Mouse (Mus musculus) heart, adult 2 months (tissue): ENCODE data around the gene Gucy2g. TPM values are rescaled to one million over a fixed set of nuclear protein-coding genes. Genes with fewer than 3 reads are reported as not detected.

ENCODE experiments used
- DNase-seq, 2 experiments: peaks; one replicate each; pipeline ENCODE4 v3.0.0; 2021
- H3K27ac ChIP-seq: fragments of 200-600 bp; 2 replicates; pipeline ENCODE4 v1.8.1; 2022
- H3K27me3 ChIP-seq: fragments of 200-500 bp; 2 replicates; pipeline ENCODE4 v1.6.1; 2012; ENCODE audit warnings: mild to moderate bottlenecking, low read length, inconsistent platforms, mixed read lengths; ENCODE audit not compliant: control insufficient read depth, insufficient read depth
- H3K36me3 ChIP-seq: fragments of 200-500 bp; 2 replicates; pipeline ENCODE4 v1.6.1; 2012; ENCODE audit warnings: low read length, inconsistent platforms; ENCODE audit not compliant: control insufficient read depth, insufficient read depth
- H3K4me1 ChIP-seq: fragments of 200-500 bp; 2 replicates; pipeline ENCODE4 v1.6.1; 2011; ENCODE audit warnings: low read length; ENCODE audit not compliant: control insufficient read depth, insufficient read depth
- H3K4me3 ChIP-seq: fragments of 200-600 bp; 2 replicates; pipeline ENCODE4 v1.8.1; 2022
- H3K79me2 ChIP-seq: fragments of 200-500 bp; replicated peaks from 2 replicates; pipeline ENCODE4 v1.6.1; 2012; ENCODE audit warnings: mild to moderate bottlenecking, inconsistent platforms, low read length, moderate library complexity, mixed read lengths; ENCODE audit not compliant: control insufficient read depth, insufficient read depth
- H3K9ac ChIP-seq: fragments of 200-500 bp; 2 replicates; pipeline ENCODE4 v1.6.1; 2012; ENCODE audit warnings: low read depth, mild to moderate bottlenecking, control low read depth, inconsistent platforms, low read length, mixed read lengths
- CTCF ChIP-seq: fragments of 200-600 bp; IDR thresholded peaks from 2 replicates; pipeline ENCODE4 v1.8.1; 2022; ENCODE audit warnings: antibody characterized with exemption, mild to moderate bottlenecking, moderate library complexity
- EP300 ChIP-seq: fragments of 200-500 bp; IDR thresholded peaks from 2 replicates; pipeline ENCODE4 v1.6.1; 2011; ENCODE audit warnings: low read depth, low read length, control low read depth; ENCODE audit not compliant: insufficient read depth
- POLR2A ChIP-seq: fragments of 200-500 bp; IDR thresholded peaks from 2 replicates; pipeline ENCODE4 v1.6.1; 2011; ENCODE audit warnings: mild to moderate bottlenecking, low read depth, low read length, control low read depth; ENCODE audit not compliant: insufficient read depth
- WGBS: fragments of 180-500 bp; shearing (Covaris S2); methylation state at CpG from one replicate; pipeline ENCODE4 v1.1.7; 2018; 5-methylcytosine and 5-hydroxymethylcytosine counted together
- intact Hi-C: fragments of 180-260 bp; cut with DNase I; formaldehyde crosslinking; loops from one replicate; pipeline ENCODE4 v1.15.1; 2025
- long read RNA-seq: library from polyadenylated mRNA; stranded (forward); transcript quantifications from one replicate; pipeline ENCODE4 v2.0.0, GENCODE M21; 2021
- polyA plus RNA-seq: library from polyadenylated mRNA; depleted of rRNA; stranded (reverse); fragments of >200 nt; gene quantifications from 2 replicates; pipeline ENCODE4 v1.2.3, GENCODE M21; 2012; rRNA removed
- total RNA-seq, 2 experiments: library from RNA; stranded (reverse); gene quantifications; 2 replicates each; pipeline ENCODE4 v1.2.3; 2021

The Gucy2g gene
- under 1 TPM in 1 of 2 experiments, not detected in 1; 0.07 TPM for total RNA-seq
- 0.12 TPM in 2 replicates for polyA plus RNA-seq
- long read RNA-seq: 0 reads

GRCm38 (mm10) chr19:55241186-55241645 lies at the start of gene Gucy2g:
Gene Gucy2g (minus strand): TSS chr19:55241236.
- Histone ChIP-seq H3K9ac (no peak within 1 kb of the TSS), H3K36me3 (no peaks in the 10 kb centered on the region), H3K27ac (no peak within 1 kb of the TSS), H3K4me1 (0 out of 2 replicates have a peak, but pooled peaks cover 1% of the 10 kb centered on the region), H3K79me2 (no peaks in the 10 kb centered on the region), H3K27me3 (no peaks in the 10 kb centered on the region; the same call in 1 of the 2 replicates), H3K4me3 (no peak within 1 kb of the TSS)
- WGBS: 72% methylated on average over 6 of the region's 6 CpGs
- intact Hi-C loops: no loop called here
- no peak for DNase-seq
- no peak for TF ChIP-seq CTCF
- TF ChIP-seq EP300: no peak
- TF ChIP-seq POLR2A: no peak

- no peaks in the 10 kb centered on the region for H3K27me3 ChIP-seq
- DNase-seq: no peak
- TF ChIP-seq POLR2A (no peak), EP300 (no peak), CTCF (no peak)
- H3K79me2 ChIP-seq: no peaks in the 10 kb centered on the region
- H3K4me3 ChIP-seq: no peak overlapping the region
- no peaks in the 10 kb centered on the region for H3K4me1 ChIP-seq
- H3K27ac ChIP-seq: no peak overlapping the region
- intact Hi-C loops: no loop called here
- H3K36me3 ChIP-seq: no peaks in the 10 kb centered on the region
- H3K9ac ChIP-seq: no peak overlapping the region
Measured at GRCm38 (mm10) chr19:55288974-55289373, 47.9 kb upstream of the Gucy2g start.

- TF ChIP-seq CTCF: no peak
- no peak for TF ChIP-seq POLR2A
- TF ChIP-seq EP300: no peak
- Histone ChIP-seq H3K4me3 (no peak overlapping the region), H3K4me1 (no peaks in the 10 kb centered on the region), H3K27me3 (no peaks in the 10 kb centered on the region), H3K27ac (no peak overlapping the region), H3K79me2 (no peaks in the 10 kb centered on the region), H3K9ac (no peak overlapping the region), H3K36me3 (no peaks in the 10 kb centered on the region)
- no peak for DNase-seq
- intact Hi-C loops: no loop called here
- WGBS: 83% methylated on average over 4 of the region's 4 CpGs
Measured at GRCm38 (mm10) chr19:55286034-55286433, 45.0 kb upstream of the Gucy2g start.

GRCm38 (mm10) chr19:55284093-55284492 lies 43.1 kb upstream of the Gucy2g start:
- no peaks in the 10 kb centered on the region for H3K4me1 ChIP-seq
- no peak for TF ChIP-seq CTCF
- TF ChIP-seq EP300: no peak
- no peak for TF ChIP-seq POLR2A

GRCm38 (mm10) chr19:55276770-55277169 lies 35.7 kb upstream of the Gucy2g start:
- H3K9ac ChIP-seq: no peak overlapping the region
- no peaks in the 10 kb centered on the region for H3K36me3 ChIP-seq
- WGBS: 44% methylated on average over 3 of the region's 3 CpGs
- no peaks in the 10 kb centered on the region for H3K4me1 ChIP-seq
- DNase-seq: no peak
- H3K4me3 ChIP-seq: no peak overlapping the region
- H3K27ac ChIP-seq: no peak overlapping the region
- no peaks in the 10 kb centered on the region for H3K27me3 ChIP-seq
- H3K79me2 ChIP-seq: no peaks in the 10 kb centered on the region
- TF ChIP-seq CTCF: no peak
- no peak for TF ChIP-seq EP300
- no peak for TF ChIP-seq POLR2A
- intact Hi-C loops: no loop called here

More at GRCm38 (mm10) chr19:55284093-55284492, 43.1 kb upstream of the Gucy2g start:
- intact Hi-C loops: no loop called here
- Histone ChIP-seq H3K4me3 (no peak overlapping the region), H3K79me2 (no peaks in the 10 kb centered on the region), H3K9ac (no peak overlapping the region), H3K27me3 (no peaks in the 10 kb centered on the region), H3K36me3 (no peaks in the 10 kb centered on the region), H3K27ac (no peak overlapping the region)
- 67% methylated on average over 4 of the region's 4 CpGs for WGBS
- DNase-seq: no peak

- H3K79me2 ChIP-seq: no peaks in the 10 kb centered on the region
- H3K36me3 ChIP-seq: no peaks in the 10 kb centered on the region
- H3K4me3 ChIP-seq: no peak overlapping the region
- intact Hi-C loops: no loop called here
- TF ChIP-seq EP300: no peak
- no peak for TF ChIP-seq CTCF
- TF ChIP-seq POLR2A: no peak
- 73% methylated on average over 4 of the region's 4 CpGs for WGBS
- no peak for DNase-seq
- H3K4me1 ChIP-seq: no peaks in the 10 kb centered on the region
- H3K9ac ChIP-seq: no peak overlapping the region
- H3K27ac ChIP-seq: no peak overlapping the region
- no peaks in the 10 kb centered on the region for H3K27me3 ChIP-seq
Measured at GRCm38 (mm10) chr19:55276100-55276499, 35.1 kb upstream of the Gucy2g start.
